Mouse (Mus musculus) gastrocnemius, postnatal 10 days (tissue): ENCODE data around the gene Bhlhe40. TPM values are rescaled to one million over a fixed set of nuclear protein-coding genes. Genes with fewer than 3 reads are reported as not detected.

Experiments
- DNase-seq: peaks from one replicate; pipeline ENCODE4 v3.0.0; 2021; ENCODE audit warnings: mixed read lengths
- total RNA-seq, 2 experiments: library from RNA; stranded (reverse); gene quantifications; 2 replicates each; pipeline ENCODE4 v1.2.3; 2021

Bhlhe40 gene
- total RNA-seq, 2 experiments from 2014 or later = 60.4 to 64.9 TPM

DNA sequence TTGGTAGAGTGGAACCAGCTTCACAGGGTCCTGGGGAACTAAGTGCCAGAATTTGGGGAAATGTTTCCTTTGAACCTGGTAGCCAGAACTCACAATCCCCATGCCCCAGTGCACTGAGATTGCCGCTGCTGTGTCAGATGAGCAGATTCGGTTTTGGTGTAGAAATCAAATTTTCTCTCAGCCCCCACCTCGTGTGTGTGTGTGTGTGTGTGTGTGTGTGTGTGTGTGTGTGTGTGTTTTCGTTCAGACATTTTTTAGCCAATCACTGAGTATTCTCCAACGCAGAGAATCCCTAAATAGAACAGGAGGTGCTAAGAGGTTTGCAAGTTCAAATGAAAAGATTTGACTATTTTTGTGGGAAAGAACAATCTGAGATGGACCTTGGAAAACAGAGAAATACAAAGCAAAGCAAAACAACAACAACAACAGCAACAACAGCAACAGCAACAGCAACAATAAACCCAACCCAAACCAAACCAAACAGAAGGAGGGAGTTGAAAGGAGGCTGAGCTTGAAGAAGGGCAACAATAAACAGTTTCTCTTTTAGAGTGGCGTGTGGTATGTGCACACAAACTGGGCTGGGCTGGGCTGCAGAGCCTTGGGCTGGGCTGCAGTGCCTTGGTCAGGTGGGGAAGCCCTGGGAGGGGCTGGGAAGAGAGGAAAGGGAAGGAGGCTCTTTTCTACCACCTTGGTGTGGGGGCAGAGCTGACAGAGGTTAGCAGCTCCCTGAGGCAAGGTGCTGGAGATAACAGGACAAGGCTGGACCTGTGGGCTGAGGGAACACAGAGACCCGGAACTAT lies 52.9 kb downstream of the Bhlhe40 start:
- no peak for DNase-seq

Other genes with a start within 250 kb of the Bhlhe40 start
- 10 to 100 TPM; 70.5 to 75.3 TPM for gene Arl8b, start 122.5 kb downstream of the Bhlhe40 start, total RNA-seq
- gene Edem1, start 168.0 kb downstream of the Bhlhe40 start, total RNA-seq = 10 to 100 TPM; 12.6 to 20.3 TPM